Mouse (Mus musculus) splenic B cell, adult 2 months (primary cell): ENCODE results near the gene Use1.

Experiments used
- DNase-seq: peaks from one replicate; pipeline ENCODE4 v3.0.0-alpha.2; 2011; ENCODE audit warnings: low read depth, low spot score
- H3K27me3 ChIP-seq: 2 replicates; pipeline ENCODE4 v1.6.1; 2012; ENCODE audit warnings: mild to moderate bottlenecking, low read length, moderate library complexity, mixed read lengths; ENCODE audit not compliant: control insufficient read depth, poor library complexity, insufficient read depth, severe bottlenecking
- H3K36me3 ChIP-seq: 2 replicates; pipeline ENCODE4 v1.6.1; 2012; ENCODE audit warnings: mild to moderate bottlenecking, low read length, moderate library complexity, mixed read lengths; ENCODE audit not compliant: control insufficient read depth, poor library complexity, insufficient read depth, severe bottlenecking

Gene Use1

GRCm38 (mm10) chr8:71404011-71404410, 37.4 kb downstream of the Use1 start:
- Histone ChIP-seq H3K27me3 (no peaks in the 10 kb centered on the region), H3K36me3 (peaks cover 2% of the 10 kb centered on the region; the same call in 1 of the 2 replicates)
- DNase-seq = no peak

GRCm38 (mm10) chr8:71404951-71405351, 38.3 kb downstream of the Use1 start:
- no peak for DNase-seq
- no peaks in the 10 kb centered on the region for H3K27me3 ChIP-seq
- H3K36me3 ChIP-seq = no peaks in the 10 kb centered on the region

DNA sequence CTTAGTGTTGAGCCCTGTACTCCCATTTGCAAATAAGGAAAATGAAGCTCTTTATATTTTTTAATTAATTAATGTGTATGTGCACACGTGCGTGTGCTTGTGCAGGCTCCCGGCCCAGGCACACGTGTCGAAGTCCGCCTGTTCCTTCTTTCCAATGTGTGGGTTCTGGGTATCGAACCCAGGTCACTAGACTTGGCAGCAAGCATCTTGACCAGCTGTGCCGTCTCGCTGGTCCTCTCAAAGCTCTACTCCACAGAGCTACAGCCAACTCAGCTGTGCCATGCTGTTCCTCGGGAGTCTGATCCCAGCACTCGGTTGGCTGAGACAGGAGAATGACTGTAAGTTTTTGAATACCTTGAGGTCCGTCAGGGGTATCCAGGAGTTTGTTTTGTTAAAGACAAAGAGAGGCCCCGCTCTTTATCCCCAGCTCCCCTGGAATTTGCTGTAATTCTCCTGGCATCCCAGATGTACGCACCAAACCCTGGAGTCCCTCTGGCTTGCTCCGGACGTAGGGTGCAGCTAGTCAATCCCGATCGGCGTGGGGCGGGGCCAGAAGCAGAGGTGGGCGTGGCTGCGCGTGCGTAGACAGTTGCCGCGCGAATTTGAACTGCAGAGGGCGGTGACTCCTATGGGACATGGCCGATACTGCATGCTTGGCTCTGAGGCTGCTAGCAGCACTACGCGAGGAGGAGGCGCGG, 38.9 kb downstream of the Use1 start, which contains the start of gene Ankle1:
Gene Ankle1, plus strand, starts transcription at position 610 of the 698 bp plus-strand sequence.
- H3K27me3 ChIP-seq = no peaks in the 10 kb centered on the region
- DNase-seq = peak; percentile 95
- no peaks in the 10 kb centered on the region for H3K36me3 ChIP-seq

DNA sequence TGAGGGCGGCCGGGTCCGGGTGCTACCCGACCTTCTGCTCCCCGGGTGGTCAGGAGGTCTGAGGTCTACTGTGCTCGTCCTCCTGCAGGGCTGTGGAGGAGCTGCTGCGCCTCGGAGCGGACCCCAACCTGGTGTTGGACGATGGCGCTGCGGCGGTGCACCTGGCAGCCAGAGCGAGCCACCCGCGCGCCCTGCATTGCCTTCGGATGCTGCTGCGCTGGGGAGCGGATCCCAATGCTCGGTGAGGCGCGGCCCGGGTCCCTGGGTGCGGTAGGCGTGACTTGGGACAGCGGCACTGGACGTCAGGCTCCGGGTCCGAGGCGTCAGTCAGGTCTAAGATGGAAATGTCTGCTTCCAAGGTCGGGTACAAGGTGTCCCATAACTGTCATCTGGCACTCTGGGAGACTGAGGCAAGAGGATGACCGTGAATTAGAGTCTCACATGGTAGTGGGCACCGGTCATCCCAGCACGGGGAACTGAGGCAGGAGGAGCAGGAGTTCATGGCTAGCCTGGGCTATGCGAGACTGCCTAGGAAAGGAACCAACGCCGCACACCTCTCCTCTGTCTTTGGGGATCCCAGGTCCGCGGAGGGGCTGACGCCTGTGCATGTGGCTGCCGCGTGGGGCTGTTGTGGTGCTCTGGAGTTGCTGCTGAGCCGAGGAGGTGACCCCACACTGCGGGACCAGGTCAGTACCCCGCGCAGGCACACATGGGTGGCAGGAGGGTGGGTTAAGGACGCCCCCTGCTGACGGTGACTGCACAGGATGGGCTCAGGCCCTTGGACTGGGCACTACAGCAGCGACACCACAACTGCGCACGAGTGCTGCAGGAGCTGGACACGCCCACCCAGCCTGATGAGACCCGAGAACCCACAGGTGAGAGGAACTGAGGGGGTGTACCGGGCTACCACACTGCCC, 39.7 kb downstream of the Use1 start:
- no peaks in the 10 kb centered on the region for H3K36me3 ChIP-seq
- H3K27me3 ChIP-seq = no peaks in the 10 kb centered on the region
- DNase-seq = peak; percentile 78

- H3K27me3 ChIP-seq = no peaks in the 10 kb centered on the region
- DNase-seq = no peak
- H3K36me3 ChIP-seq = no peaks in the 10 kb centered on the region
Measured at GRCm38 (mm10) chr8:71407441-71407840, 40.8 kb downstream of the Use1 start.

GRCm38 (mm10) chr8:71408231-71408630, 41.6 kb downstream of the Use1 start:
- Histone ChIP-seq H3K27me3 (no peaks in the 10 kb centered on the region), H3K36me3 (no peaks in the 10 kb centered on the region)
- DNase-seq = no peak

- no peak for DNase-seq
- no peaks in the 10 kb centered on the region for H3K27me3 ChIP-seq
- no peaks in the 10 kb centered on the region for H3K36me3 ChIP-seq
Measured at GRCm38 (mm10) chr8:71411535-71412273, 45.1 kb downstream of the Use1 start.
